Mouse (Mus musculus): ENCODE results near the gene Gpr39. TPM values are rescaled to one million over a fixed set of nuclear protein-coding genes. Genes with fewer than 3 reads are reported as not detected.

The Gpr39 gene
- total and polyA plus RNA-seq, 3 experiments, result not detected

DNA sequence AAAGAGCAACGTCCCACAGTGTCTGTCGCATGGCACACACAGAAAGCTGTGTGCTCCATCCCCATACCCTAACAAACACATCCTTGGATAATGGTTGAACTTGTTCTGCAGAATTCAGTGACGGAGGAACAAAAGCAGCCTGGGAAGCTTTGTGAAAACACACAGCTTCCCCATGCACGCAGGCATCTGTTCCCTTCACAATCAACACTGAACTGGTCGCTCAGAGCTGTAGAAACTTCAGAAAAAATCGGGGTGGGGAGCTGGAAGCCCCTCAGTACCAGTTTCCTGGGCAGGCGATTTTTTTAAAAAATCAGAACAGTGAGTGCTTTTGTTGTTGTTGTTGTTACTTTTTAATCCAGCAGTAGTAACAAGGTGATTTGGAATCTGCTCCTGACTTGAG, 193.3 kb downstream of the Gpr39 start:
- Histone ChIP-seq H3K4me1 (ENCODE audit: control insufficient read depth in 1 of 2, insufficient read depth in 2 of 2, low read length in 2 of 2) (no peaks in the 10 kb centered on the region), H3K9me3 (replicated peaks; ENCODE audit: insufficient read depth, low read length) (no peaks in the 10 kb centered on the region), H3K36me3 (ENCODE audit: control insufficient read depth in 1 of 2, insufficient read depth in 2 of 2, low read length in 2 of 2) (no peaks in the 10 kb centered on the region), H3K9ac (ENCODE audit: control insufficient read depth, low read depth, low read length, poor library complexity, severe bottlenecking) (no peak overlapping the region), H3K79me2 (ENCODE audit: control insufficient read depth, insufficient read depth, low read length, poor library complexity) (no peaks in the 10 kb centered on the region), H3K27me3 (ENCODE audit: control insufficient read depth in 1 of 2, insufficient read depth in 2 of 2, low read length in 2 of 2) (no peaks in the 10 kb centered on the region), H3K4me3 (ENCODE audit: control insufficient read depth in 1 of 2, insufficient read depth in 1 of 2, low read depth in 2 of 2, low read length in 2 of 2) (no peak overlapping the region), H3K27ac (ENCODE audit: control insufficient read depth, low read depth, low read length) (no peak overlapping the region)
- no peak for DNase-seq (ENCODE audit: low read depth, low spot score)
- TF ChIP-seq MYC (IDR thresholded peaks at IDR 0.05; ENCODE audit: low read depth, low read length), result no peak
- TF ChIP-seq ZMIZ1 (IDR thresholded peaks at IDR 0.05; ENCODE audit: low read depth, low read length), result no peak
- no peak for TF ChIP-seq ETS1 (IDR thresholded peaks at IDR 0.05; ENCODE audit: low read depth, low read length)
- TF ChIP-seq RCOR1 (IDR thresholded peaks at IDR 0.05; ENCODE audit: low read depth, low read length), result no peak
- no peak for TF ChIP-seq MAX (IDR thresholded peaks at IDR 0.05; ENCODE audit: low read length)
- TF ChIP-seq TBP (IDR thresholded peaks at IDR 0.05; ENCODE audit: low read depth, low read length), result no peak
- no peak for TF ChIP-seq NRF1 (IDR thresholded peaks at IDR 0.05; ENCODE audit: insufficient read depth, low read depth, low read length, poor library complexity, severe bottlenecking)
- no peak for TF ChIP-seq POLR2AphosphoS5 (IDR thresholded peaks at IDR 0.05; ENCODE audit: borderline replicate concordance, low read depth, low read length)
- TF ChIP-seq MXI1 (IDR thresholded peaks at IDR 0.05; ENCODE audit: low read depth, low read length), result no peak
- no peak for TF ChIP-seq USF2 (IDR thresholded peaks at IDR 0.05; ENCODE audit: borderline replicate concordance in 1 of 2, insufficient read depth in 1 of 2, low read depth in 1 of 2, low read length in 2 of 2)
- TF ChIP-seq USF1 (IDR thresholded peaks at IDR 0.05; ENCODE audit: low read depth, low read length), result no peak
- TF ChIP-seq ELF1 (IDR thresholded peaks at IDR 0.05; ENCODE audit: low read depth, low read length), result no peak
- TF ChIP-seq BHLHE40 (IDR thresholded peaks at IDR 0.05; ENCODE audit: borderline replicate concordance, low read depth, low read length), result no peak
- no peak for TF ChIP-seq RAD21 (IDR thresholded peaks at IDR 0.05; ENCODE audit: low read depth, low read length)
- no peak for TF ChIP-seq JUND (IDR thresholded peaks at IDR 0.05; ENCODE audit: low read depth, low read length)
- no peak for TF ChIP-seq GABPA (IDR thresholded peaks at IDR 0.05; ENCODE audit: low read depth, low read length)
- no peak for TF ChIP-seq HCFC1 (IDR thresholded peaks at IDR 0.05; ENCODE audit: low read depth, low read length)
- TF ChIP-seq MYB (IDR thresholded peaks at IDR 0.05; ENCODE audit: low read depth, low read length), result no peak

DNA sequence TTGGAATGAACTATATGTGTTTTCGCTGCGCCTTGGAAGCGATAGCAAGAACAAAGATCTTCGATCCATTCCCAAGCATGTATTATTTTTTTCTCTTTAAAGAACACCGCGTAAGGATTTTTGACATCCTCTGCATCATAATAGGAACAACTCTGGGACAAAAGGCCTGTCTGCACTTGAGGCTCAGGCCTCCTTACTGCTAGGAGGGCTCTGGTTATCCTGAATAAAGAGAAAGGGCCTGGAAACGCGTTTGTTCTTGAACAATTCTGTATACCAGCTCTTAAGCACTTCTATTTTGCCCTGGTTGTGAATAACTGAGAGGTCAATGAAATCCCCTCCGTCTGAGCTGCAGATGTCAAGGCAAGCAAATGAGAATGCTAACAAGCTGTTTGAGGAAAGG, 216.4 kb downstream of the Gpr39 start:
- Histone ChIP-seq H3K4me3 (ENCODE audit: control insufficient read depth in 1 of 2, insufficient read depth in 1 of 2, low read depth in 2 of 2, low read length in 2 of 2) (no peak overlapping the region), H3K27me3 (ENCODE audit: control insufficient read depth in 1 of 2, insufficient read depth in 2 of 2, low read length in 2 of 2) (no peaks in the 10 kb centered on the region), H3K36me3 (ENCODE audit: control insufficient read depth in 1 of 2, insufficient read depth in 2 of 2, low read length in 2 of 2) (no peaks in the 10 kb centered on the region), H3K79me2 (ENCODE audit: control insufficient read depth, insufficient read depth, low read length, poor library complexity) (no peaks in the 10 kb centered on the region), H3K9me3 (replicated peaks; ENCODE audit: insufficient read depth, low read length) (no peaks in the 10 kb centered on the region), H3K9ac (ENCODE audit: control insufficient read depth, low read depth, low read length, poor library complexity, severe bottlenecking) (no peak overlapping the region), H3K27ac (ENCODE audit: control insufficient read depth, low read depth, low read length) (no peak overlapping the region), H3K4me1 (ENCODE audit: control insufficient read depth in 1 of 2, insufficient read depth in 2 of 2, low read length in 2 of 2) (no peaks in the 10 kb centered on the region)
- DNase-seq (ENCODE audit: low read depth, low spot score), result no peak
- TF ChIP-seq MAZ (IDR thresholded peaks at IDR 0.05; ENCODE audit: low read depth, low read length), result no peak
- no peak for TF ChIP-seq MXI1 (IDR thresholded peaks at IDR 0.05; ENCODE audit: low read depth, low read length)
- no peak for TF ChIP-seq RAD21 (IDR thresholded peaks at IDR 0.05; ENCODE audit: low read depth, low read length)
- TF ChIP-seq ZMIZ1 (IDR thresholded peaks at IDR 0.05; ENCODE audit: low read depth, low read length), result no peak
- no peak for TF ChIP-seq TBP (IDR thresholded peaks at IDR 0.05; ENCODE audit: low read depth, low read length)
- no peak for TF ChIP-seq E2F4 (IDR thresholded peaks at IDR 0.05; ENCODE audit: borderline replicate concordance, low read depth, low read length)
- no peak for TF ChIP-seq USF2 (IDR thresholded peaks at IDR 0.05; ENCODE audit: borderline replicate concordance in 1 of 2, insufficient read depth in 1 of 2, low read depth in 1 of 2, low read length in 2 of 2)
- TF ChIP-seq NRF1 (IDR thresholded peaks at IDR 0.05; ENCODE audit: insufficient read depth, low read depth, low read length, poor library complexity, severe bottlenecking), result no peak
- TF ChIP-seq UBTF (IDR thresholded peaks at IDR 0.05; ENCODE audit: borderline replicate concordance, insufficient read depth, low read depth, low read length), result no peak
- TF ChIP-seq MAFK (IDR thresholded peaks at IDR 0.05; ENCODE audit: borderline replicate concordance, low read depth, low read length), result no peak
- TF ChIP-seq RCOR1 (IDR thresholded peaks at IDR 0.05; ENCODE audit: low read depth, low read length), result no peak
- TF ChIP-seq ZNF384 (IDR thresholded peaks at IDR 0.05; ENCODE audit: low read depth, low read length), result no peak
- TF ChIP-seq CTCF (IDR thresholded peaks at IDR 0.05 in 2 of 3, conservative IDR thresholded peaks at IDR 0.05 in 1 of 3; ENCODE audit: control insufficient read depth in 1 of 3, insufficient read depth in 1 of 3, low read depth in 2 of 3, low read length in 3 of 3, poor library complexity in 1 of 3, severe bottlenecking in 1 of 3), result no peak
- TF ChIP-seq USF1 (IDR thresholded peaks at IDR 0.05; ENCODE audit: low read depth, low read length), result no peak
- no peak for TF ChIP-seq JUND (IDR thresholded peaks at IDR 0.05; ENCODE audit: low read depth, low read length)
- no peak for TF ChIP-seq GABPA (IDR thresholded peaks at IDR 0.05; ENCODE audit: low read depth, low read length)
- TF ChIP-seq NELFE (IDR thresholded peaks at IDR 0.05; ENCODE audit: low read depth, low read length), result no peak
- TF ChIP-seq BHLHE40 (IDR thresholded peaks at IDR 0.05; ENCODE audit: borderline replicate concordance, low read depth, low read length), result no peak
- TF ChIP-seq MAX (IDR thresholded peaks at IDR 0.05; ENCODE audit: low read length), result no peak

All from MEL (cell line).